Mouse (Mus musculus) hindbrain, postnatal 0 days (tissue): ENCODE measurements around the gene Plk5. TPM values are rescaled to one million over a fixed set of nuclear protein-coding genes. Genes with fewer than 3 reads are reported as not detected.

Experiments
- ATAC-seq: fragments of 200-750 bp; cut with Nextera tagmentation; 2 replicates; pipeline ENCODE4 v1.8.0; 2017; ENCODE audit warnings: mild to moderate bottlenecking, moderate TSS enrichment, moderate library complexity
- DNase-seq: peaks from one replicate; pipeline ENCODE4 v3.0.0-alpha.2; 2015; ENCODE audit warnings: low spot score
- H3K27ac ChIP-seq: fragments of 300-500 bp; sonication (generic); 2 replicates; pipeline ENCODE4 v1.5.1; 2014; ENCODE audit warnings: mild to moderate bottlenecking
- H3K27me3 ChIP-seq: fragments of 300-500 bp; sonication (generic); 2 replicates; pipeline ENCODE4 v1.6.1; 2014; ENCODE audit warnings: low read length, mixed read lengths; ENCODE audit not compliant: insufficient read depth
- H3K36me3 ChIP-seq: fragments of 300-500 bp; sonication (generic); 2 replicates; pipeline ENCODE4 v1.6.1; 2014; ENCODE audit warnings: low read length, mixed read lengths; ENCODE audit not compliant: insufficient read depth
- H3K4me1 ChIP-seq: fragments of 300-500 bp; sonication (generic); 2 replicates; pipeline ENCODE4 v1.6.1; 2014; ENCODE audit warnings: antibody characterized with exemption, low read length, mixed read lengths; ENCODE audit not compliant: insufficient read depth
- H3K4me2 ChIP-seq: fragments of 300-500 bp; sonication (generic); 2 replicates; pipeline ENCODE4 v1.6.1; 2014; ENCODE audit warnings: low read depth, mild to moderate bottlenecking, low read length, moderate library complexity, mixed read lengths
- H3K4me3 ChIP-seq: fragments of 300-500 bp; sonication (generic); 2 replicates; pipeline ENCODE4 v1.5.1; 2014; ENCODE audit warnings: low read length
- H3K9ac ChIP-seq: fragments of 300-500 bp; sonication (generic); replicated peaks from 2 replicates; pipeline ENCODE4 v1.6.1; 2014; ENCODE audit warnings: mild to moderate bottlenecking, low read length, moderate library complexity, mixed read lengths
- H3K9me3 ChIP-seq: fragments of 300-500 bp; sonication (generic); 2 replicates; pipeline ENCODE4 v1.6.1; 2016; ENCODE audit warnings: low read length, mixed read lengths
- CTCF ChIP-seq: IDR thresholded peaks from 2 replicates; pipeline ENCODE4 v1.5.1; 2016; ENCODE audit warnings: antibody characterized with exemption, control low read depth, low read depth
- WGBS: fragments of 180-500 bp; shearing (Covaris S2); extraction: QIAGEN DNeasy Blood & Tissue Kit; methylation state at CpG from one replicate; pipeline ENCODE4 v1.1.7; 2014; 5-methylcytosine and 5-hydroxymethylcytosine counted together
- polyA plus RNA-seq: library from polyadenylated mRNA; unstranded; fragments of >200 nt; fragmentation: Nextera tagmentation; extraction: Ambion mirVana; gene quantifications from 2 replicates; pipeline ENCODE4 v1.2.1, GENCODE M21; 2015
- total RNA-seq: library from RNA; depleted of rRNA; stranded (reverse); fragments of >200 nt; gene quantifications from 2 replicates; pipeline ENCODE4 v1.2.3, GENCODE M21; 2014

Plk5 gene
- total and polyA plus RNA-seq, 2 experiments from 2014 or later: 8.9 to 15.7 TPM

GRCm38 (mm10) chr10:80348244-80348781 is 7.9 kb upstream of the Plk5 start, which contains the start of gene Adamtsl5:
TSS of gene Adamtsl5 (minus strand) at chr10:80348412.
- DNase-seq: peak; percentile 51

GRCm38 (mm10) chr10:80348981-80349380 is 7.3 kb upstream of the Plk5 start:
- WGBS: 18% methylated on average over 26 of the region's 26 CpGs
- DNase-seq: no peak
- Histone ChIP-seq H3K27me3 (peaks cover 58% of the 10 kb centered on the region), H3K9ac (no peak overlapping the region), H3K27ac (no peak overlapping the region), H3K4me3 (no peak overlapping the region), H3K9me3 (no peaks in the 10 kb centered on the region), H3K36me3 (no peaks in the 10 kb centered on the region), H3K4me1 (no peaks in the 10 kb centered on the region), H3K4me2 (no peak overlapping the region)
- TF ChIP-seq CTCF: no peak
- ATAC-seq: no peak

More at GRCm38 (mm10) chr10:80348244-80348781, 7.9 kb upstream of the Plk5 start, which contains the start of gene Adamtsl5:
- Histone ChIP-seq H3K4me3 (peak within 1 kb of the TSS; percentile 20), H3K27ac (no peak within 1 kb of the TSS), H3K4me1 (no peaks in the 10 kb centered on the region; the same call in 1 of the 2 replicates), H3K27me3 (peaks cover 64% of the 10 kb centered on the region), H3K4me2 (peak within 1 kb of the TSS; percentile 38), H3K9ac (no peak within 1 kb of the TSS), H3K36me3 (no peaks in the 10 kb centered on the region), H3K9me3 (no peaks in the 10 kb centered on the region)
- TF ChIP-seq CTCF: peak; percentile 45
- WGBS: 1% methylated on average over 42 of the region's 42 CpGs
- ATAC-seq: 0 out of 2 replicates have a peak, but pooled peaks have one; percentile 39

- no peaks in the 10 kb centered on the region for H3K4me1 ChIP-seq
- DNase-seq (peak; percentile 77), ATAC-seq (peak; percentile 69)
- H3K27me3 ChIP-seq: peaks cover 54% of the 10 kb centered on the region
- no peaks in the 10 kb centered on the region for H3K9me3 ChIP-seq
- peak; percentile 97 for TF ChIP-seq CTCF
- H3K36me3 ChIP-seq: no peaks in the 10 kb centered on the region
- no peak overlapping the region for H3K4me2 ChIP-seq
- no peak overlapping the region for H3K9ac ChIP-seq
- 3% methylated on average over 7 of the region's 7 CpGs for WGBS
- H3K27ac ChIP-seq: no peak overlapping the region
- no peak overlapping the region for H3K4me3 ChIP-seq
Measured at GRCm38 (mm10) chr10:80350292-80350691, 6.0 kb upstream of the Plk5 start.

DNA sequence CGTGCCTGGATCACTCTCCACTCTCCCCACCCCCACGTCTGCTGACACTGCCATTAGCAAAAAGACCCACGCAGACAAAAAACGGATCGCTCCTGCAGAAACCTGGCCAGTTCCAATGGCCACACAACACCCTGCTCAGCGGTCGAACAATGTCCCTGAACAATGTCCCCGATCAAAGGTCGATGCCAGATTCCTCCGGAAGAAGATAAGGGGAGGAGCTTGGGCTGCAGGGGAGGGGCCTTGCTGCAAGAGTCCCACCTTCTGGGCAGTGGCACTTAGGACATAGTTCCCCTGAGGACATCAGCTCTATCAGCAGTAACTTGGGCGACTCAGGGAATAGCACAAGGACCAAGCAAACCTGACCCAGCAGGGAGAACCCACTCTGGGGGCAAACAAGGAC is 4.4 kb upstream of the Plk5 start:
- H3K27ac ChIP-seq: no peak overlapping the region
- peaks cover 64% of the 10 kb centered on the region for H3K27me3 ChIP-seq
- no peak overlapping the region for H3K4me3 ChIP-seq
- WGBS: 25% methylated on average over 11 of the region's 11 CpGs
- no peak for TF ChIP-seq CTCF
- no peak overlapping the region for H3K4me2 ChIP-seq
- no peaks in the 10 kb centered on the region for H3K36me3 ChIP-seq
- H3K9ac ChIP-seq: no peak overlapping the region
- no peak for ATAC-seq
- no peaks in the 10 kb centered on the region; the same call in 1 of the 2 replicates for H3K4me1 ChIP-seq
- no peaks in the 10 kb centered on the region for H3K9me3 ChIP-seq
- DNase-seq: no peak

- Histone ChIP-seq H3K36me3 (no peaks in the 10 kb centered on the region), H3K4me2 (no peak overlapping the region), H3K4me3 (no peak overlapping the region), H3K27ac (no peak overlapping the region), H3K9ac (no peak overlapping the region), H3K4me1 (no peaks in the 10 kb centered on the region; the same call in 1 of the 2 replicates), H3K27me3 (peaks cover 62% of the 10 kb centered on the region), H3K9me3 (no peaks in the 10 kb centered on the region)
- no peak for DNase-seq
- WGBS: 70% methylated on average over 8 of the region's 8 CpGs
- no peak for TF ChIP-seq CTCF
- no peak for ATAC-seq
Measured at GRCm38 (mm10) chr10:80352727-80353126, 3.5 kb upstream of the Plk5 start.

GRCm38 (mm10) chr10:80355431-80355830 is 828 bp upstream of the Plk5 start:
- H3K27me3 ChIP-seq: peaks cover 37% of the 10 kb centered on the region
- no peaks in the 10 kb centered on the region for H3K36me3 ChIP-seq
- no peak overlapping the region for H3K4me2 ChIP-seq
- H3K9me3 ChIP-seq: no peaks in the 10 kb centered on the region
- DNase-seq (no peak), ATAC-seq (no peak)
- no peak overlapping the region for H3K9ac ChIP-seq
- H3K4me3 ChIP-seq: no peak overlapping the region
- no peaks in the 10 kb centered on the region; the same call in 1 of the 2 replicates for H3K4me1 ChIP-seq
- TF ChIP-seq CTCF: no peak
- no peak overlapping the region for H3K27ac ChIP-seq
- 10% methylated on average over 9 of the region's 9 CpGs for WGBS

DNA sequence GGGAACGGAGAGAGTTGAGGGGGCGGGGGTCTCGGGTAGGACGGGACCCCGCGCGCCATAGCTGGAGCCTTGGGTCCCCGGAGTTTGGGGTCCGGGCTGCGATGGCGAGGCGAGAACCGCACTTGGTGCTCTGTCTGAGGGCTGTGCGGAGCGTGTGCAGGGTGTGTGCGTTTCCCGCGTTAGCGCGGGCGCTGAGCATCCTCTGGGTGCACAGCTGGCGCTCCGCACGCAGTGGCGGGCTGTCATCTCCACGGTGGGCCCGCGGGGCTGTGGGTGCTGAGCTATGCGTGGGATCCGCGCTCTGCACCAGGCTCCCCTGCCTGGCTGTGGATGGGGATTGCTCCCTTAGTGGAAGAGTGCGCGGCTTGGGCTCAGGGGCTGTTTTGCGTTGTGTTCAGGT is 478 bp downstream of the Plk5 start:
- no peaks in the 10 kb centered on the region for H3K9me3 ChIP-seq
- peak; percentile 18; the same call in 1 of the 2 replicates for ATAC-seq
- H3K9ac ChIP-seq: peak overlapping the region; percentile 40; the same call in 1 of the 2 replicates
- H3K4me1 ChIP-seq: no peaks in the 10 kb centered on the region; the same call in 1 of the 2 replicates
- no peak for DNase-seq
- H3K4me3 ChIP-seq: peak overlapping the region; percentile 37
- peaks cover 30% of the 10 kb centered on the region for H3K27me3 ChIP-seq
- under 1% methylated on average over 34 of the region's 34 CpGs for WGBS
- no peak for TF ChIP-seq CTCF
- no peak overlapping the region for H3K27ac ChIP-seq
- peak overlapping the region; percentile 60 for H3K4me2 ChIP-seq
- H3K36me3 ChIP-seq: no peaks in the 10 kb centered on the region
